Mouse (Mus musculus) T-helper 2 cell (primary cell): Measurements from ENCODE around the gene Ttc7b.

ENCODE experiments used
- in situ Hi-C: fragments of 300-600 bp; cut with MboI, MseI; formaldehyde crosslinking; loops from one replicate; pipeline ENCODE4 v1.15.1; 2025; ENCODE audit warnings: high pct_unique_total_duplicates

The Ttc7b gene

GRCm38 (mm10) chr12:100525939-100526338 is 5.3 kb upstream of the Ttc7b start:
- in situ Hi-C loops = no loop called here

DNA sequence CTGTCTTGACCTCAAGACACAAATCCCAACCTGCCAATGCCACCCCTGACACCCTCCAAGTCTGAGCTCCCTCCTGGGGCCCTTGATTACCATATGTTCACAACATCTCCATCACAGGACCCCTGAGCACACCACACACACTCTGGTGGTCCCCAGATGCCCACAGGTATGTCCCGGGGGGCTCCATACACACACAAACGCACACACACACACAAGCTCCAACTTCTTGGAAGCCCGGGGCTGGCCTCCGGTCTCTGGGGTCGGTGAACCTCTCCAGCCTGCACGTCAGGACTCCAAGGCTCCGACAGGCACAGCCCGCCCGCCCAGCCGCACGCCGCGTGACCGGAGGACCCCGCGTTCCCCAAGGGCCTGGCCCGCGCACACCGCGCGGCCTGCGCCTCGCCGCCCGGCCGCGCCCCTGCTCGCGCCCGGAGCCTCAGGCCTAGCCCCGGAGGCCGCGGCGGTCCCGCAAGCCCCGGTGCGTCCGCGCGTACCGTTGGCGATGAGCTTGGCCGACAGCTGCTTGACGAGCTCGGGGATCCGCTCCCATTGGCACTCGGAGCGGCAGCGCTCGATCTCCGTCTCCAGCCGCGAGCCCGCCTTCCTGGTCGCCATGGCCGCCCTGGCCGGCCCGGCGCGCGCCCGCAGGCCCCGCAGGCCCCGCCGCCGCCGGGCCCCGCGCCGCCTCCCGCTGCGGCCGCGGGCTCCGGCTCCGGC is 391 bp downstream of the Ttc7b start:
- in situ Hi-C loops = no loop called here

DNA sequence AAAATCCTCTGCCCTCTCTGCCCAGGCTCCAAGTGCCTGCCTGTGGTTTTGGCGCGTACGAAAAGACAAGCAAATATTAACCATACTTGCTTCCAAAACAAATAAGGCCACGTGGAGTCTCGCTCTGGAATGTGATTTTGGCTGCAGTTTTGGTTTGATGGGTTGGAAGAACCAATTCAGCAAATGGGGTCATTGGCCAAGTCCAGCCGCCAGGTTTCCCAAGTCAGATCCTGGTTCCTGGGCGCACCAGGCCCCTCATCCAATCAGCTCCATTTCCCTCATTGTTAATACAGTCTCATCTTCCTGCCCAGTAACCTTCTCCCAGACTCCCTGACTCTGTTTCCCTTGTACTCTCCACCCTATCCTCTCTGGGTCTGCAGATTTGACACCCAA is 946 bp downstream of the Ttc7b start:
- in situ Hi-C loops = no loop called here

DNA sequence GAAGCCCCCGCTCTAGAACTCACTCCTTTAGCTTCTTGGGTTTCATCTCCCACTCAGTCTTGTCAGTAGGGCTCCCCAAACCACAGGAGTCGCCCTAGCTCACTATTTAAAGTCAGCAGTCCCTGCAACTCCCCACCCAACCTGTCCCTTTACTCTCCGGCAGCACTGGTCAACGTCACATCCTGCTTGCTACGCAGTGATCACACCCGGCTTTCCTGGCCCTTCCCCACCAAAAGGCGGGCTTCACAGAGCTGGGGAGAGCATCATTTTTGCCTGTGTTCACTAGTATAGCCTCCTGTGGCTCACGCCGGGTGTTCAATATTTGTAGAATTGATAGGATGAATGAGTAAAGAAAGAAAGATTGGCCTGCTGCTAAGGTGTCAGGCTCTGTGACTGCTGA is 3.3 kb downstream of the Ttc7b start:
- in situ Hi-C loops = no loop called here

- in situ Hi-C loops = no loop called here
Observed at GRCm38 (mm10) chr12:100516161-100516838, 4.3 kb downstream of the Ttc7b start.

GRCm38 (mm10) chr12:100515493-100515892 is 5.1 kb downstream of the Ttc7b start:
- in situ Hi-C loops = no loop called here

DNA sequence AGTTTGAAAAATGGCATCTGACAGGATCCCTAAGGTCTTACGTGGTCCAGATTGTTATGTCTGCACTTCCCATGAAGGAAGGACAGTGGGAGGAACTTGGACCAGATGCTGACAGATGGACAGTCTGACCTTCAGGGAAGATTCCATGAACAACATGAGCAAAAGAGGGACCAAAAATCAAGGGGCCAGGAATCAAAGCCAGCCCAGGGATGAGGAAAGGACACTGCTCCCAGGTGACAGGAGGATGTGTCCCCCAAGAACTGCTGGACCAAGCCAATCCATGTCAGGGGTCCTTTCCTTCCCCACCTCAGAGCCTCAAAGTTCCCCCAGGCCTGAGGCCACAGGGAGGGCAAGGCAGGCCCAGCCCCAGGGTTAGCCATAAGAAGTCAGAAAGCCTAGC is 6.0 kb downstream of the Ttc7b start:
- in situ Hi-C loops = no loop called here

DNA sequence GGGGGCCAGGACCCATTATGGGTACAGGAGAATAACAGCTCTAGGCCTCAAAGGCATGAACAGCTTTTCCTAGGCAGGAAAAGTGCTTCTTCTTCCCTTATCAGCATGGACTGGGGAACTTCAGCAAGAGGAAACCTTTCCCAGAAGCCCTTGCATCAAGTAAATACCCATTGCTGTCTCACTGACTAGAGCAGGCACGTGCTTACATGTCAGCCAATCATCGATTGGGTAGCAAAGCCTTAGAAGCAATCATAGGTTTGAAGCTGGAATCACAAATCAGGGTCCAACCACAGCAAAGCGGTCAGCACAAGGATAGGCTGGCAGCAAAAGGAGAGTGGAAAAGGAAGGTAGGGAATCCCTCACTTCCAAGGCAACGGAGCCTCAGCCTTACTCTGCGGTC is 7.5 kb downstream of the Ttc7b start:
- in situ Hi-C loops = no loop called here

- in situ Hi-C loops = no loop called here
Observed at GRCm38 (mm10) chr12:100512641-100513040, 8.0 kb downstream of the Ttc7b start.

DNA sequence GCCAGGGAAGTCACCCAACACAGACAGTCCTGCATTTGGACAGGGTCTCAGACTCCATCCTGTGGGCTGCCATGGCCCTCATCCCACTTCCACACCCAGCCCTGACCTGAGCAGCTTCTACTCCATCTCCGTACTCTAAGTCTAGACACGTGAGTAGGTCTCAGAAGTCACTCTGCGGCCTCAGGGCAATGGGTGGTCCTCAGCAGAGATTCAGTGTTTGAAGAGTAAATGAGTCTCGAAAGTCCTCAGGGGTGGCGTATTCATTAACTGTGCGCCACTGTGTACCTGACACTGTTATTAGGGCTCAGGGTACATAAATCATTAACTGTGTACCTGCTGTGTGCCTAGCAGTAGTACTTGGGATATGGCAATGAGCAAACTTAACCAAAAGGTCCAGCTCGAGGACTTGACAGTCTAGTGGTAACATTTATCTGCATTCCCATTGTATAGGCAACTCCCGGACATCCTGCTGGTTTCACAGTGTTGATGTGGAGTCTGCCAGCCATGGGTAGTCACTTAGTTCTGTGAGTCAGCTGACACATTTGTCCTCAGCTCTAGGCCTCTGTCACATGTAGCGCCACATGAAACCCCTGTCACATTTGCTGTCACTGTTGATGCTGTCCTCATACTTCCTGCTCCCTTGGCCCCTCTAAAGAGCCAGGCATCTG is 10.9 kb downstream of the Ttc7b start:
- in situ Hi-C loops = loop anchor here (5.0 kb wide), 1 partner anchor 67 kb away; no protein-coding TSS in a partner anchor

DNA sequence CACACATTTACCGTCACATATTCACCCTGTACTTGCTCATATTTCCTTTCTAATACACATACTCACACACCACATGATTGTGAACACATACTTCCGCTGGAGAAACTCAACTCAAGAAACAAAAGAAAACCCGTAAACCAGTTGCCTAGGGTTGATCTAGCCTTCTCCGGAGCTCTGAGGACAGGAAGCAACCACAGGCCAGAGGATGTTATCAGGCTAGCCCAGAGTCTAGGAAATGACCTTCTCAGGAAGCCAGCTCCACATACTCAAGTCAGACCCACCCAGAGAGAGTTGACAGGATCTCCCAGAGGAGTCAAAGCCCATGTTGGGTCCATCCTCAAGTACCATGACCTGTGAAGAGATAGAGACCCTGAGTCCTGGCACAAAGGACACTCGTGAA is 12.0 kb downstream of the Ttc7b start:
- in situ Hi-C loops = loop anchor here (5.0 kb wide), 1 partner anchor 66 kb away; no protein-coding TSS in a partner anchor

DNA sequence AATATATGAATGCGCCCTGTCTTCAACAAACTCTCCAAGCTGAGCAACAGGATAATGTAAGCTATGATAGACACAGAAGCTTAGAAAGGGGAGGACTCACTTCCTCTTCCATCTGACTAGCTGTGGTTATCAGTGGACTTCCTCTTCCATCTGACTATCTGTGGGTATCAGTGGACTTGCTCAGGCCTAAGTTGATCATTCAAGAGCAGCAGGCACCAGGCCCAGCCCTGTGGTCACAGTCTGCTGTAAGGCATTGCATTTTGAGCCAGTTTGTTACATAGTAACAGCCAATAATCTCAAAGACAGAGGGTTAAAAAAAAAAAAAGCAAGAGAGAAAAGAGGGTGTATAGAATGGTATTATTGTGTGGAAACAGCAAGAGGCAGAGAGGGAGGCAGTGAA is 15.1 kb downstream of the Ttc7b start:
- in situ Hi-C loops = loop anchor here (5.0 kb wide), 1 partner anchor 63 kb away; no protein-coding TSS in a partner anchor

GRCm38 (mm10) chr12:100504585-100504984 is 16.0 kb downstream of the Ttc7b start:
- in situ Hi-C loops = no loop called here

DNA sequence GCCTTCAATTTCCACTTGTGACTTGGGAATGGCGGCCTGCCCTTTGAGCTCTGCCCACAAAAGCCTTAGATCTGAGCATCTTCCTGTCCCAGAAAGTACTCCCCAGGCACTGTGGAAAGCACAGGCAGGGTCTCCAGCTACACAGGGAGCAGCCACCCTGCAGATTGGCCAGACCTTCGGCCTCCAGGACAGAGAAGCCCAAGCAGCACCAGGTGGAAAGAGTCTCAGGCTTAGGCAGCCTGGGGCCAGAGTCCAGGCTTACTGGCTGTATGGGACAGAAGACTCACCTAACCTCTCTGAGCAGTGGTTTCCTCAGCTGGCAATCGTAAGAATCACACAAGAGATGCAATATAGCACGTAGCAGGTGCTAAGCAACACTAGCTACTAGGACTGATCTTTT is 17.0 kb downstream of the Ttc7b start:
- in situ Hi-C loops = no loop called here

DNA sequence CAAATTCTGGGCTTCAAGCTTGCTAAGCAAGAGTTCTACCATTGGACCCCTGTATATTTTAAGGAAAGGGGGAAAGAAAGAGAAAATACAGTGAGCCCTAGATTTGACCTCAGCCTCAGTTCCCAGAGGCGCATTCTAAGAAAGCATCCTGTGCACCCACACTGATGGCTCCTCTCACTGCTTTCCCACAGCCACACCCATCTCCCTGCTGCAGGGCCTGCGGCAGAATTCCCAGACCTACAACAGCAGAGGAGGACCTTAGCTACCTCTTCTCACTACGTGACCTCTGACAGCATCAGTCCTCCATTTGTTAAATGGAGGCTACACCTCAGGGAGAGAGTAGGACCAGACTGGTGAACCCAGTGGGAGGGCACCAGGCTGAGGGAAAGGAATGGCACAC is 18.1 kb downstream of the Ttc7b start:
- in situ Hi-C loops = no loop called here

- in situ Hi-C loops = no loop called here
Observed at GRCm38 (mm10) chr12:100501261-100501660, 19.4 kb downstream of the Ttc7b start.

- in situ Hi-C loops = no loop called here
Observed at GRCm38 (mm10) chr12:100499469-100499868, 21.2 kb downstream of the Ttc7b start.

GRCm38 (mm10) chr12:100498006-100498405 is 22.6 kb downstream of the Ttc7b start:
- in situ Hi-C loops = no loop called here

GRCm38 (mm10) chr12:100495083-100495482 is 25.5 kb downstream of the Ttc7b start:
- in situ Hi-C loops = no loop called here

- in situ Hi-C loops = no loop called here
Observed at GRCm38 (mm10) chr12:100493211-100493610, 27.4 kb downstream of the Ttc7b start.

DNA sequence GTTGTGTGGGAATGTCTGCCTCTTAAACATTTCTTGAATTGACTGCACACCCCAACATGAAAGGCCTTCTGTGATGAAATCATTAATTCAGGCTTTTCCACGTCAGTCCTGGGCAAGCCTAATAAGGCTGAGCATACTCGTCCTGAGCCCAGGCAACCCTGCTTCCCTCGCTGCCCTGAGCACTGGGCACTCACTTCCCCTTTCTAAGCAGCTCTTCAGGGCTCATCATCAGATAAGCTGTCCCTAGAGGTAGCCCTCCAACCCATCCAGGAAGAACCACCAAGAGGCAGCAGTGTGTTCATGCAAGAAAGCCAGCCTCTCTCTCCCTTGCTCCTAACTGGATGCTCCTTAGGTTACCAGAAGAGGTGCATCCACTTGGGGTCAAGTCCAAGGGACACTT is 27.9 kb downstream of the Ttc7b start:
- in situ Hi-C loops = no loop called here

DNA sequence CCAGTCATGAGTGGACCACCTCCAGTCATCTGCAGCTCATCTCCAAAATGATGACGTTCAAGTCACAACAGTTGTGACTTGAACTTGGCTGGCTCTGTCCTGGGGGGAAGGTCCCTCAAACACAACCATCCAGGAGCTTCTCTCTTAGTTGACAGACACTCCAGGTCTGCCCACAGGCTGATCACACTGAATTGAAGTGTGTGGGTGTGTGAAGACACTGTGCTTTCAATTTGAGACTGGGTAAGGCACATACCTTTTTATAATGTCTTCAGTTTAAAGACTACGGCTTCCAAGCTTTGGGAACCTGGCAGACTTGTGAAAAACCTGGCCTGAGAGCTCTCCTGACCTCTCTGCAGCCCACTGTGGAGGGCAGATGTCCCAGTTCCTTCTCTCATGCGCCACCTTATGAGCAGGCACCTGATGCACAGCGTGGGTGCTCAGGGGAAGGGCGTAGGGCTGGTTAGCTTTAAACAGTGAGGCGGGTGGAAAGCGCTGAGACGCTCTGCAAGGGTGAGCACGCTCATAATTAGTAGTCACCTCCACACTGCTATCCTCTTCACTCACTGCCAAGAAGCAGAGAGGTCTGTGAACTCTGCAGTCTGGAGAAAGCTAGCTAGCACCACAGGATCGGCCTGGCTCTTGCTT is 28.5 kb downstream of the Ttc7b start:
- in situ Hi-C loops = no loop called here
